Mouse (Mus musculus) layer of hippocampus, postnatal 10 days (tissue): ENCODE data around the gene Prss53. TPM values are rescaled to one million over a fixed set of nuclear protein-coding genes. Genes with fewer than 3 reads are reported as not detected.
A peak's percentile ranks its signal among the peaks of the same experiment; 100 is the strongest.
"Not testable (repeated sequence)": the region's sequence is repeated elsewhere in the genome, so short reads cannot be mapped to it uniquely, and the experiment has no call there.

Experiments used
- DNase-seq, 2 experiments: peaks; one replicate each; pipeline ENCODE4 v3.0.0; 2021; ENCODE audit warnings: low spot score in 2 of 2
- total RNA-seq, 2 experiments: library from RNA; stranded (reverse); gene quantifications; 2 replicates each; pipeline ENCODE4 v1.2.3; 2021

Prss53 gene
- total RNA-seq, 2 experiments from 2014 or later: 0.96 to 1.1 TPM

DNA sequence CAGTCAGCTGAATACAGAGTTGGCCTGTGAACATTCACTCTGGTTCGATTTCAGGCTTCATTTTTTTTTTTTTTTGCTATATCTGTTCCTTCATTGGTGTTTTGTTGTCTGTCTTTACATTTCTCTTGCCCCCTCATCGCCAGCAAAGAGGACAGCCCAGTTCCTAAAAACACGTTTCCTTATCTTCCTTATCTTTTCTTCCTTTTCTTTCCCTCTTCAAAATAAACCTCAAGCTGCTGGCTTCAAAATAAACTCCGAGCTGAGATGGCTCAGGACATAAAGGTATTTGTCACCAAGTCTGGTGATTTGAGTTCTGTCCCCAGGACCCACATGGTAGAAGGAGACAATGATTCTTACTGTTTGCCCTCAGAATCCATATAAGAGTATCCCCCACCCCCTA, 22.2 kb upstream of the Prss53 start:
- DNase-seq: no peak

DNA sequence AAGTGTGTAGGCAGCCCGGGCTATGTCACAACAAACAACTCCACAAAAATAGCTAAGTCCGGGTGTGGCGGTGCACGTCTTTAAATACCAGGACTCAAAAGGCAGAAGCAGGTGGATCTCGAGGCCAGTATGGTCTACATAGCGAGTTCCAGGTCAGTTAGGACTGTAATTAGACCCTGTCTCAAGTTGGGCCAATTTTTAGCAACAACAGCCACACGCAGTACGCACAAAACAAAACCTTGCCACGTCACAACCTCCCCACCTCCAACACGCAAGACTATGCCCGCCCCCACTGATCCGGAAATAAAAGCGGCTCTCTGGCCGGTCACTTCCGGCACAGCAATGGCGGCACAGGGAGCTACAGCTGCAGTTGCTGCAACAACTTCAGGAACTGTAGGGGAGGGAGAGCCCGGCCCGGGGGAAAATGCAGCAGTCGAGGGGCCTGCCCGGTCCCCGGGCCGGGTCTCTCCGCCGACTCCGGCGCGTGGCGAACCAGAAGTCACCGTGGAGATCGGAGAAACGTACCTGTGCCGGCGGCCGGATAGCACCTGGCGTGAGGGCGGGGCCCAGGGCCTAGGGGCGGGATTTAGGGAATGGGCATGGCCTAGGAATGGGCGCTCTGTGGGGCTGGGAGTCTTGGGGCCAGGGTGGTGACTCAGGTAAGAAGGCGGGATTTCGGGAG, 21.6 kb upstream of the Prss53 start, which contains the start of gene Kat8:
TSS of gene Kat8 (plus strand) at position 327 of the 682 bp plus-strand sequence.
- DNase-seq: peak; percentile 78 to 82

DNA sequence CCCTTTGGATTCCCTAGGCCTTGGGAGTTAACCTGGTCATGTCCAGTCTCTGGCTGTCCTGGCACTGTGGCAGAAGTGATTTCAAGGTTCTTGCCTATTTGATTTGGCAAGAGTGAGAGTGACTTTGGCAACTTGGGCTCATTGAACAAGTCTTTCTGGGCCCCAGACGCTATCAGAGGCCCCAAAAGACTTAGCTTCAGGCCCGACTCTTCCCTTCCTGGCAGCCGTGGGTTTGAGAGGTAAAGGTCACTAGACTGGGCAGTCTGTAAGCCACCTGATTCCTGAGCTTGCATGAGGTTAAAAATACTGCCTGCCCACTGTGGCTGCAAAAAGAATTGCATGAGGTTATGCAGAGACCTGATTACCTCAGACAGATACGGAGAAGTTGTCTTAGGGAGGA, 17.9 kb upstream of the Prss53 start:
- no peak for DNase-seq

DNA sequence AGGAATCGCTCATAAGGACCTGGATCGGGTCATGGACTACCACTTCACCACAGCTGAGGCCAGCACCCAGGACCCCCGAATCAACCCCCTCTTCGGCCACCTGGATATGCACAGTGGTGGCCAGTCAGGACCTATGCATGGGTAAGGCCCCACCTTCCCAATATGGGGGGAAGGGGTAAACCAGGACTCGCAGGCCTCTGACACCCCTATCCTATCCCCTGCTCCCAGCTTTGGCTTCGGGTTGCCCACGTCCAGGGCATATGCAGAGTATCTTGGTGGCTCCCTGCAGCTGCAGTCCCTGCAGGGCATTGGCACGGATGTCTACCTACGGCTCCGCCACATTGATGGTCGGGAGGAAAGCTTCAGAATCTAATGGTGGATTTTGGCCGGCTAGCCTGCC, 17.2 kb upstream of the Prss53 start:
- DNase-seq: no peak

DNA sequence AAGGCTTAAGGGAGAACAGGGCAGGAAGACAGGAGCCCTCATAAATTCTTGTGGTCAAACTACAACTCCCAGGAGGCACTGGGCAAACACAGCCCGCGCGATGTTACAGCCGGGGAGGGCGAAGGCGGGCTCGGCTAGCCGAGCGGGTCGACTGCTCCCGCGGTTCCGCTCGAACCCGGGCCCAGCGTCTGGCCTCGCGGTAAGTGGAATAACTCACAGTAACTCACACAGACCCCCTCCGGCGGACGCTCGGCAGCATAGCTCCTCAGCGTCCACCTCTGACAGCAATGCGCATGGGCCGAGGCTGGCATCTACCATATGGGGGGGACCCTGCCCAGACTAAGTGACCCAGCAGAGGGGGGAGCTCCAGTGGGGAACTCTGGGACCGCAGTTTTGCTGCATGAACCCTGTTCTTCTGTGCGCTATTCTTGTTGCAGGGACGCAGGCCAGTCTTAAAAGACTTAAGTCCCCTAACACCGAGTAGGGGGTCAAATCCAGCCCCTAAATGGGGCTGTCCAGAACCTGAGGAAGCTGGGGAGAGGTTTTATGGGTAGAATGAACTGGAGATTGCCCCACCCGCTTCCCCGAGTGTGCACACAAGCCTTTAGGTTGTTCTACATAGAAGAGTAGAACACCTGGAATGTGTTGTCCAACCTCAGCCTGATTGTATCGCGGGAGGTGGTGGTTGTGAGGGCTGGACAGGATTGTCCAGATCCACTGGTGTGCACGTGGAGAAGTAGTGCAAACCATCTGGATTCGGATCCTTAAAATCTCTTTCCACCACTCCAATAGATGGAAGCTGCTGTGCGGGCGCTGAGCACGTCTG, 13.4 kb upstream of the Prss53 start, which contains the start of gene Bckdk:
TSS of gene Bckdk (plus strand) at position 112 of the 826 bp plus-strand sequence.
- peak; percentile 81 to 86 for DNase-seq

DNA sequence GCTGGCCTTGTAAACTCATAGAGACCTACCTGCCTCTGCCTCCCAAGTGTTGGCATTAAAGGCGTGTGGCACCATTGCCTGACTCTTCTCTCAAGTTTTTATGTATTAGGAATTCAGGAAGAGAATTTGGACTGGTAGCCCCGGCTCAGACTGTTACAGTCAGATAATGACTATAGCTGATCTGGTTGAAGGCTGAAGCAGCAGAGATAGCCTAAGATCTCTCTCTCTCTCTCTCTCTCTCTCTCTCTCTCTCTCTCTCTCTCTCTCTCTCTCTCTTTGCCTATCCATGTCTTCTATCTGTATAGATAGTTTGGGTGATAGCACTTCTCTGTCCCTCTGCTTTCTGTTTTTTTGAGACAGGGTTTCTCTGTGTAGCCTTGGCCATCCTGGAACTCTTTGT, 11.0 kb upstream of the Prss53 start:
- DNase-seq: no peak

DNA sequence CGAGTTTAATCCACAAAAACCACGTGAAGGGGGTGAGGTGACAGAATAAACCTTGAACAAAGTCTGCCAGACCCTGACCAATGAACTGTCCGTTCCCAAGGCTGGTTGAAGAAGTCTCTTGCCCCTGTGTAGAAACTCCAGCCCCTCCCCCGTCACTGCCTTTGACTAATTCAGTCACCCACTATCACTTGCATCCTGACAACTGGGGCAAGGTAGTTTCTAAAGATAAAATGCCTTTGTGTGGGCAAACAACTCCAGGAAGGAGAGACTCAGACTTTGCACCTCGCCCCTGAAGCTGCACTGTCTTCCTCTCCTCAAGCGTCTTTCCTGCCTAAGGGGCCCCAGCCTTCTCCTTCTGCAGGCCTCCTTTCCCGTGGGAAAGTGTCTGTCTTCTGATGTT, 9.2 kb upstream of the Prss53 start:
- DNase-seq: no peak

DNA sequence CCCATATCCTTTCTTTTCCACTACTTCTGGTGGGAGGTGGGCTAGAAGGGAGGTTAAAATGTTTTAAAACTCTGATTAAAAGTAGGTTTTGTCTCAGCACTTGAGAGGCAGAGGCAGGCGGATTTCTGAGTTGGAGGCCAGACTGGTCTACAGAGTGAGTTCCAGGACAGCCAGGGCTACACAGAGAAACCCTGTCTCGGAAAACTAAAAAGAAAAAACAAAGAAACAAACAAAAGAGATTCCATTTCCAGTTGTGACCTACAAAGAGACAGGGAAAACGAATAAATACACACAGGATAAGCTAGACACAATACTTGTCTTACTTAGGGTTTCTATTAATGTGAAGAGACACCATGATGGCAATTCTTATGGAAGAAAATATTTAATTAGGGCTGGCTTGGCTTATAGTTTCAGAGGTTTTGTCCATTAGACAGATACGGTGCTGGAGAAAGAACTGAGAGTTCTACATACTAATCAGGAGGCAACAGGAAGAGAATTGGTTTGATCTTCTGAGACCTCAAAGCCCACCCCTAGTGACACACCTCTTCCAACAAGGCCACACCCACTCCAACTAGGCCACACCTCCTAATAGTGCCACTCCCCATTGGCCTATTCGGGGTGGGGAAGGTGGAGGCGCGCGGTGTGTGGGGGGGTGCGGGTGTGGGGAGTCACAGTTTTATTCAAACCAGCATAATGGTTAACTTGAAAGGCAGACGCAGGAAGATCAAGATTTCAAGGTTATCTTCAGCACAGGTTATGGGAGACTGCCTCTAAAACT, 7.6 kb upstream of the Prss53 start:
- DNase-seq: no peak

DNA sequence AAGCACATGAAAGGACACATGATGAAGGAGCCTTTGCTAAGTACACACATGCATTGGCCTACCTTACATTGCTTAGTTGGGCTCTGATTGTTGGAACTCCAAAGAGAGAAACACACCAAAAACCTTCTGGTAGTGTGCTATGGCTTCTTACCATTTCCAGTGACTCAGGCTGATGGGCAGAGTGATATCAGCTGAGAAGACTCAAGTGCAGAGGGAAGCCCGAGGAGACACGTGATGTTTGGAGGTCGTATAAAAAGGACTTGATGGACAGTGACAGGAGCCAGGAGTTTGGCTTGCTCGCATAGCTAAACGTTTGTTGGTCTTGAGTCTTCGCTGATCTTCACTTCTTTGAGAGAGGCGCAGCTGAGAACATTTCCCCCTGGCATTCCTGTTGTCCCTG, 6.8 kb upstream of the Prss53 start:
- no peak for DNase-seq

DNA sequence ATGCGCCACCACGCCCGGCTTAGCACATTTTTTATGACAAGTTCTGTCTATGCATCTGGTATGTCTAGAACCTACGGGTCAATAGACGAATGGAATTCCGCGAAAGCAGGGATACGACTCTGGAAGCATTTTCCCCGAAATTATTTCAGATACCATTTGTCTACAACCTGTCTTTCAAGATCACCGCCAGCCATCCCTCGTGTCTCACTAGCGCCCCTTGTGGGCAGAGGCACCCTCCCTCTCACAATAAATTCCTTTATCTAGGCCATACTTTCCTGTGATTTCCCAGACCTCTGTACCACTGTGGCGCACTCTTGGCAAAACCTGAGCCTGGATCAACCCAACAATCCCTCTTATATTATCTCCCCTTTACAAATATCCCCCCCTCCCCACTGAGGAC, 5.6 kb upstream of the Prss53 start:
- peak; percentile 68 to 72 for DNase-seq

DNA sequence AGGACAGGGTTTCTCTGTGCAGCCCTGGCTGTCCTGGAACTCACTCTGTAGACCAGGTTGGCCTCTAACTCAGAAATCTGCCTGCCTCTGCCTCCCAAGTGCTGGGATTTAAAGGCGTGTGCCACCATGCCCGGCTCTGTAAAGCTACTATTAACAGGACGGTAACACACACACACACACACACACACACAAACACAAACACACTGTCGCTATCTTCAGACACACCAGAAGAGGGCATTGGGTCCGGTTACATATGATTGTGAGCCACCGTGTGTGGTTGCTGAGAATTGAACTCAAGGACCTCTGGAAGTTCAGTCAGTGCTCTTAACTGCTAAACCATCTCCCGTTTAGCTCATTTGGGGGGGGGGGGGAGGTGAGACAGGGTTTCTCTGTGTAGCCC, 5.1 kb upstream of the Prss53 start:
- DNase-seq: not testable (repeated sequence)

DNA sequence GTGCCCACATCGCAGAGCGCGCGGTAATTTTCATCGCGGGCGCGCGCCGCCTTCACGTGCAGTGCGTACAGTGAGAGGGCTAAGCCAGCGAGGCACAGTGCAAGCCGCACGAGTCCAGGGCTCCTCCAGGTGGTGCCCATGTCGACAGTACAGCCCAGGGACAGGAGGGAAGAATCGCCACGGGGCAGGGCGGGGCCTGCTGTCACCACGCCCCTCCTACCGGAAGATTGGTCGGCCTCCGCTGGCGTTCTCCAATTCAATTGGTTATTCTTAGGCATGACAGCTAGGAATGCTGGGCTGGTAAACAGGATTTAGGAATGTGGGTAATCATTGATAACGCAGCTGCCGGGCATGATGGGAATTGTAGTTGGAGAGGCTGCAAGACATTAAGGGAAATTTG, 4.7 kb upstream of the Prss53 start, which contains the start of the genes Gm21974 and Vkorc1:
TSS of gene Gm21974 (minus strand) at position 13 of the 400 bp plus-strand sequence.
TSS of gene Vkorc1 (minus strand) at position 176 of the 400 bp plus-strand sequence.
- DNase-seq: peak; percentile 90 to 93

DNA sequence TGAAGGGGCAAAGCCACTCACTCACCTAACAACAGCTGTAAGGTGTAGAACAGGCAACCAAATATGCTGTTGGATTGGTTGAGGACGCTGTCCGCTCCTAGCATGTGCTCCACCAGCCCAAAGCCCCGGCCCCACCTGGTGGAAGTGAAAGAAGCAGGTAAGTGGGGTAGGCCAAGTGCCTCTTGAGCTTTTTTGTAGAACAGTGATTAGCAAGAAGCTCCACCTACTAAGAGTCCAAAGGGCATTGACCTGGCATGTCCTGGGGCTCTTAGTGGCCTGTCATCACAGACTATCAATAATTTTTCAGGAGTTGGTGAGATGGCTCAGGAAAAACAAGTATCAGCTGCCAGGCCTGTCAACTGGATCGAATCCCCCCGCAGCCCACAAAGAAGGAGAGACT, 3.7 kb upstream of the Prss53 start:
- no peak for DNase-seq

DNA sequence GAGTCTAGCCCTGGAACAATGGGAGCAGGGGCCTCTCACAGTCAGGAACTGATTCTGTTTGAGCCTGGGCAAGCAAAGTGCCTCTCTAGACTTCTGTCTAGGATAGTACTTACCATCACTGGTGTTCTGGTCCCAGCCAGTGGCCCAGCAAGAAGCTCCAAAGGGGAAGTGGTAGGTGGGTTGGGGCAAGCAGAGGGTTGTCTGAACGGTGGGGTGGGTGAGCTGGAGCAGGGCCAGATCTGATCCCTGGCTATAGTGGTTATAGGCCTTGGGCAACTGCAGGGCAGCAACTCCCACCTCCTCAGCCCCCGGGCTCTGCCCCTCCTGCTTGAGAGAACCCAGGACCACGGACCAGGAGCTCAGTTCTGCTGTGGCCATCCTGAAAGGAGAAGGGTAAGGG, 1.9 kb downstream of the Prss53 start:
- DNase-seq: no peak

DNA sequence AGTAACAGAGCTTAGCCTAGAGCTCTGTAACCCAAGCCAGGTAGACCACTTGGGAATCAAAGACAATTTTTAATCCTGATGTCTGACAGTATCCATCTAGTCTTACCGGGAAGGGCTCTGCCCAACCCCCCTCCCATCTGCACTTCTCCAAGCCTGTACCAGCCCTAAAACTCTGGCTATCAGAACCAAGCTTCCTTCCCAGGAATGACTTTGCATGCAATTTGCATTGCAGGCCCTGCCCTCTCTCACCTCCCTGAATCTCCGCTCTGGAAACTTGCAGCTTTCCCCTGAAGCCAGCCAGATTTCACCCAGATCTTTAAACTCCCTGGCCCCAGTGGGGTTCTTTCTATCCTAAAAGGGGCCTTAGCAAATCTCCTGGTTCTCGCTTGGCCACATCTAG, 3.0 kb downstream of the Prss53 start:
- DNase-seq: no peak

DNA sequence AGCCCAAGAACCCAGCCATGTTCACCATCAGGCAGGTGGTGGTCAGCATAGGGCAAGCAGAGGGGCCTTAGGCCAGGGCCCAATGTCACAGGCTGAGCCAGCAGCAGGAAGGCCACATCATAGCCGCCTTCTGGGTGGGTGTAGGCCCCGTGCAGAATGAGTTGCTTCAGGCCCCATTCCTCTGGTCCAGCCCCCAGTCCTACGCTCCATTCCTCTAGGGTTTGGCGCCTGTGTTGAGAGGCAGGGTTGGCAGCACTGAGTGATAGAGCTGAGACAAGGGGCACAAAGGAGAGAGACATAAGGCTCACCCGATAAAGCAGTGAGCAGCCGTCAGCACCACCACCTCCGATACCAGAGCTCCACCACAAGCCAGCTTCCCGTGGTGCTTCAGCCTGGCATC, 3.6 kb downstream of the Prss53 start:
- DNase-seq: no peak

DNA sequence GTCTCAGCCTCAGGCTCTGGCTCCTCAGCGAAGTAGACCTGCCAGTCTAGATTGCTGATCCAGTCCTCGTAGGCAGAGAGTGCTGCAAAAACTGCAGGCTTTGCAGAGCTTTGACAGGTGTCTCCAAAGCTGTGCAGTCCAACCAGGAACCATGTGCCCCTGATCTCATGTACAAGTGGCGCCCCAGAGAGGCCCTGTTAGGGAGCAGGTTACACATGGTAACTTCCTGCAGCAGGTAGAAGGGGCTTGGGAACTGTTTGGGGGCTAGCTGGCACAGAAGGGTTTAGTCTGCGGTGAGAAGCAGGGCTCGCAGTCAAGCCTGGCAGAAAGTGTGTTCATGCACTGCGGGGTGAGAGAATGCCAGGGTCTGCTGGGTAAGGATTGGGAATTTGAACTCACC, 4.2 kb downstream of the Prss53 start:
- no peak for DNase-seq

DNA sequence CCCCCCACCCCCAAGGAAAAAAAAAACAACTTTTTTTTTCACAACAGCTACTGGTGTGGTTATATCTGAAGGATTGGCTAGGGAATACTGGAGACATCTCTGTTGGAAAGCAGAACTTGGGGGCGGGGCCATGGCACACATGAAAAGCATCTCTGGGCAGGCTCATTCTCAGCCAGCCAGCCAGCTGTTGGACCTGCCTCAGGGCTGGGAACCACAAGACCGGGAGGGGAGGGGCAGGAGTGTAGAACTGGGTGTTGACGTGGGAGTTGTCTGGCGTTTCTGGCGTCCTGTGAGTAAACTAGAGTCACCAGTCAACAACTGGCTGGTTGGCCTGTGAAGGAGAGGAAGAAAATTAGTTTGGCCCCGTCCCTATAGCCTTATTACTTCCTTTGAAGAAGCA, 4.8 kb downstream of the Prss53 start:
- no peak for DNase-seq

DNA sequence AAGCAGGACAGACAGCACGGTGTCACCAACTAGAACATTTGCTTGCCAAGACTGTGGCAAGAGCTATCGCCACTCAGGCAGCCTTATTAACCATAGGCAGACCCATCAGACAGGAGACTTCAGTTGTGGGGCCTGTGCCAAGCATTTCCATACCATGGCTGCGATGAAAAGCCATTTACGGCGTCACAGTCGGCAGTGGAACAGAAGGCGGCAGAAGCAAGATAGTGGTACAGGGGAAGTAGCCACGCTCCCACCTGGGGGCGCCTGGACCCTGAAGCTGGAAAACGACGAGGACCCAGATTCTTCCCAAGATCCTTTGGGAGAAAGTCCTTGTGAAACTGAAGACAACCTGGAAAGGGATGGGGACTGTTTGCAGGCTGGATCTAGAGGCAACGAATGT, 10.3 kb downstream of the Prss53 start:
- DNase-seq: no peak

DNA sequence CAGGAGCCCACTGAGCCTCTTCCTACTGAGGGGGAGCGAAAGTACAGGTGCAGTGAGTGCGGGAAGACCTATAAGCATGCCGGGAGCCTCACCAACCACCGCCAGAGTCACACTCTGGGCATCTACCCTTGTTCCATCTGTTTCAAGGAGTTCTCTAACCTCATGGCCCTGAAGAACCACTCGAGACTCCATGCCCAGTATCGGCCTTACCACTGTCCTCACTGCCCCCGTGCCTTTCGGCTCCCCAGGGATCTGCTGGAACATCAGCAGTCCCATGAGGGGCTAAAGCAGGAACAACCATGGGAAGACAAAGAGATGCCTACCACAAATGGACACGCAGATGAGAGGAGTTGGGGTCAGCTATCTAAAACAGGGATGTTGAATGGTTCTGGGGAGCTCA, 11.5 kb downstream of the Prss53 start:
- no peak for DNase-seq

DNA sequence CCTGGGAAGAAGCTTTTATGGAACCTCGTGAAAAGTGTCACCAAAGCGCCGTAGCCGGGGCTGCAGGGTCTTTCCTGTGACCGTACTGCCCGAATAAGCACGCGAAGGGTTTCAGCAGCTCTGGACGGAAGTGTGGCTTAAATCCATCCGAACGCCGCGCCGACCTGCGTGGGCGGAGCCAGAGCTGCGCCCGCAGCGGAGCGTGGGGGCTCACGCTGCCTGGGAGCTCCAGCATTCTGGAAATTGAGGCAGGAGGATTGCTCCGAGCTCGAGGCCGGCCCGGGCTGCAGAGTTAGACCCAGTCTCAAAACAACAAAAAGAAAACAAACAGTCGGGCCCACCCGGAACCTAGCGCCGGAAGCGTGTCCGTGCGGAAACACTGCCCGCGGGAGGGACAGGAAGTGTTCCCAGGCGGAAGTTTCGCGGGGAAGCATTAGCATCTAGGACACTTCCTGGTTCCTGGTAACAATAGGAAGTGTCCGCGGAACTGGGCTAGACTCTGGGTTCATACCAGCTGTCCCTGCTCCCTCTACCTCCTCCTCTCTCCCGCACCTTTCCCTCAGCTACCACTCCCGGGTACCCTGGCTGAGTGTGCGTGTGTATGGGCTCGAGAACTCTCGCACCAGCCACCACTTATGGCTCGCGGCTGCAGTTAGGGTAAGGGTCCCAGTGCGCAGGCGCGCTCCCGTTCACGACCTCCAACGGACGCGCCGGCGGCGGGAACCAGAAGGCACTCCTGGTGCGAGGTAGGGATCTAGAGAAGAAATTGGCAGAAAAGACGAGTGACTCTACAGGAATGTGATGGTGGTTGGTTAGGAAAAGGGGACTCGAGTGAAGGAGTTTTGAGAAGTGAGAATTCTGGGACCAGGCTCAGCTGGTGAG, 14.1 kb downstream of the Prss53 start, which contains the start of gene Zfp668:
TSS of gene Zfp668 (minus strand) at position 362 of the 882 bp plus-strand sequence.
- DNase-seq: peak; percentile 91 to 93
